Mouse (Mus musculus): ENCODE measurements at regions not wholly inside any gene's neighbourhood (a gene's known extent, or its start where the extent isn't known, plus 50 kb on each side); places are given as distances from the start of the nearest gene placed in this dataset.

DNA sequence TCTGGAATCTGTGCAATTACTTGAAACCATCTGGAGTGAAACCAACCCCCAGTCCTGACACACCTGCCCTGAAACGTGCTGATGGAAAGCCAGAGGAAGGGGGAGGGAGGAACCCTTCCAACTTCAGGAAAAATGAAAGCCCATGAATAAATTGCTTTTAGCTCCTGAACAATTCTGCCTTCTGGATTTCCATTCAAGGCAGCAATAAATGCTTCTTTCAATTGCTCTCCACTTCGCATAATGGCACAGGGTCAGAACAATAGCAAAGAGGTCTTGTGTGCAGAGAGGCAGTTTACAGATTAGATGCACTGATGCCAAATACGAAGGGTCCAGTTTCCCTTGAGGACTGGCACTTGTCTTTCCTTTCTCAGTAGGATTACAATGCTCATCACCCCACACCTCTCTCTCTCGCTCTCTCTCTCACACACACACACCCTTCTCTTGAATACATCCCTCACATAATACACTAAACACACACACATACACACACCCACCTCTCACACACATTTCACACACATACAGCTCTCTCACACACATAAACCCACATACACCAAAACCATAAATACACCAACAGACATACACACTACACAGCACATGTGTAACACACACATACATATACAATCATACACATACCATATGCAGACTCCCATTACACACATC is 389.3 kb upstream of the Got2 start:
- H3K9ac ChIP-seq (replicated peaks; ENCODE audit: low read length): no peak overlapping the region
- no peaks in the 10 kb centered on the region for H3K9me3 ChIP-seq (ENCODE audit: low read length)
- H3K4me2 ChIP-seq (replicated peaks; ENCODE audit: low read depth, low read length): no peak overlapping the region
- WGBS: 49% methylated on average over 4 of the region's 4 CpGs
- no peaks in the 10 kb centered on the region for H3K36me3 ChIP-seq (ENCODE audit: insufficient read depth, low read length)
- H3K4me1 ChIP-seq (ENCODE audit: insufficient read depth, low read length): no peaks in the 10 kb centered on the region
- no peak for ATAC-seq (ENCODE audit: low FRiP score, low TSS enrichment)
- no peak overlapping the region for H3K4me3 ChIP-seq (ENCODE audit: low read length)
- H3K27me3 ChIP-seq (ENCODE audit: insufficient read depth, low read length): no peaks in the 10 kb centered on the region
- no peak overlapping the region for H3K27ac ChIP-seq (ENCODE audit: low read length)

- Histone ChIP-seq H3K9ac (replicated peaks; ENCODE audit: low read length) (no peak overlapping the region), H3K9me3 (ENCODE audit: low read length) (no peaks in the 10 kb centered on the region), H3K4me3 (ENCODE audit: low read length) (no peak overlapping the region), H3K4me1 (ENCODE audit: insufficient read depth, low read length) (no peaks in the 10 kb centered on the region), H3K36me3 (ENCODE audit: insufficient read depth, low read length) (no peaks in the 10 kb centered on the region), H3K27ac (ENCODE audit: low read length) (no peak overlapping the region), H3K27me3 (ENCODE audit: insufficient read depth, low read length) (no peaks in the 10 kb centered on the region), H3K4me2 (replicated peaks; ENCODE audit: low read depth, low read length) (no peak overlapping the region)
- 72% methylated on average over 5 of the region's 5 CpGs for WGBS
- no peak for ATAC-seq (ENCODE audit: low FRiP score, low TSS enrichment)
These were observed 388.7 kb upstream of the Got2 start for GRCm38 (mm10) chr8:96277058-96277457.

DNA sequence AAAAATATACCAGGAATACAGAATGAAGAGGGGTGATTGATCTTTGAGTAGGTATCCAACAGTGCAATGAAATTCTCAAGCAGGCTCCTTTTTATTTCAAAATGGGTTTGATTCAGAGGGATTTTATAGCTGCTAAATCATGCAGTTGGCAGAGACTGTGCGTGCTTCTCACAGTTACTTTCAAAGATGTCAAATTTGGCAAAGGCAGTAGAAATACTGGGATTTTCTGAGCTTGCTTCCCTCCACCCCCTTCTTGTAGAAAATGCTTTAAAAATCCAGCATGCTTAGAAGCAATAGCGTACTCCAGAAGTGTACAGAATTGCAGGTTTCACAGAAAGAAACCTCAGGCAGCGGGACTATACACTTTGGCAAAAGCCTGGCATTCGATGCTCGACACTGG is 367.9 kb upstream of the Got2 start:
- Histone ChIP-seq H3K9me3 (ENCODE audit: low read length) (no peaks in the 10 kb centered on the region), H3K27ac (ENCODE audit: low read length) (no peak overlapping the region), H3K4me1 (ENCODE audit: insufficient read depth, low read length) (no peaks in the 10 kb centered on the region), H3K4me2 (replicated peaks; ENCODE audit: low read depth, low read length) (no peak overlapping the region), H3K9ac (replicated peaks; ENCODE audit: low read length) (no peak overlapping the region), H3K27me3 (ENCODE audit: insufficient read depth, low read length) (no peaks in the 10 kb centered on the region), H3K36me3 (ENCODE audit: insufficient read depth, low read length) (no peaks in the 10 kb centered on the region), H3K4me3 (ENCODE audit: low read length) (no peak overlapping the region)
- WGBS: 76% methylated on average over 5 of the region's 5 CpGs
- no peak for ATAC-seq (ENCODE audit: low FRiP score, low TSS enrichment)

- no peak overlapping the region for H3K9ac ChIP-seq (replicated peaks; ENCODE audit: low read length)
- H3K27me3 ChIP-seq (ENCODE audit: insufficient read depth, low read length): no peaks in the 10 kb centered on the region
- no peaks in the 10 kb centered on the region for H3K9me3 ChIP-seq (ENCODE audit: low read length)
- H3K27ac ChIP-seq (ENCODE audit: low read length): no peak overlapping the region
- H3K4me2 ChIP-seq (replicated peaks; ENCODE audit: low read depth, low read length): no peak overlapping the region
- H3K36me3 ChIP-seq (ENCODE audit: insufficient read depth, low read length): no peaks in the 10 kb centered on the region
- ATAC-seq (ENCODE audit: low FRiP score, low TSS enrichment): no peak
- H3K4me1 ChIP-seq (ENCODE audit: insufficient read depth, low read length): no peaks in the 10 kb centered on the region
- 55% methylated on average over 5 of the region's 5 CpGs for WGBS
- no peak overlapping the region for H3K4me3 ChIP-seq (ENCODE audit: low read length)
These were observed 367.5 kb upstream of the Got2 start for GRCm38 (mm10) chr8:96255811-96256210.

DNA sequence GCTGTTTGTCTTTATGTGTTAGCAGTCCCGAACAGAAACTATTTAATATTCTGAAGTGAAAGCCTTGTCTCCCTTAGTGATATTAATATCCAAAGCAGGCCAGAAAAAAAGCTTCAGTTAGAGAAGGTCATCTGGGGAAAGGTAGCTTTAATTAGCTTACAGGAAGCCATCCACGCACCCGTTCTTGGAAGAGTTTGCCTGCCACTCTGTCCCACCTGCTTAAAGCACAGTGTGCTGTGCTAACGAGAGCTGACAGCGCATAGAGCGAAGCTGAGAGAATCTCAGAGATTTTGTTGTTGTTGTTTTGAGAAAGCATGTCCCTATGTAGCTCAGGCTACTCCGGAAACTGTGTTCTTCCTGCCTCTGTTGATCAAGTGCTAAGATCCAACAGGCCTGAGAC is 357.7 kb upstream of the Got2 start:
- Histone ChIP-seq H3K36me3 (ENCODE audit: insufficient read depth, low read length) (no peaks in the 10 kb centered on the region), H3K27ac (ENCODE audit: low read length) (no peak overlapping the region), H3K9me3 (ENCODE audit: low read length) (no peaks in the 10 kb centered on the region; the same call in 1 of the 2 replicates), H3K4me3 (ENCODE audit: low read length) (no peak overlapping the region), H3K27me3 (ENCODE audit: insufficient read depth, low read length) (no peaks in the 10 kb centered on the region), H3K4me2 (replicated peaks; ENCODE audit: low read depth, low read length) (no peak overlapping the region), H3K9ac (replicated peaks; ENCODE audit: low read length) (no peak overlapping the region), H3K4me1 (ENCODE audit: insufficient read depth, low read length) (no peaks in the 10 kb centered on the region)
- WGBS: 78% methylated on average over 7 of the region's 7 CpGs
- ATAC-seq (ENCODE audit: low FRiP score, low TSS enrichment): no peak

- H3K27me3 ChIP-seq (ENCODE audit: insufficient read depth, low read length): no peaks in the 10 kb centered on the region
- H3K4me3 ChIP-seq (ENCODE audit: low read length): no peak overlapping the region
- no peaks in the 10 kb centered on the region for H3K4me1 ChIP-seq (ENCODE audit: insufficient read depth, low read length)
- no peaks in the 10 kb centered on the region; the same call in 1 of the 2 replicates for H3K9me3 ChIP-seq (ENCODE audit: low read length)
- no peak for ATAC-seq (ENCODE audit: low FRiP score, low TSS enrichment)
- H3K4me2 ChIP-seq (replicated peaks; ENCODE audit: low read depth, low read length): no peak overlapping the region
- WGBS: 33% methylated on average over 9 of the region's 9 CpGs
- H3K27ac ChIP-seq (ENCODE audit: low read length): no peak overlapping the region
- no peak overlapping the region for H3K9ac ChIP-seq (replicated peaks; ENCODE audit: low read length)
- no peaks in the 10 kb centered on the region for H3K36me3 ChIP-seq (ENCODE audit: insufficient read depth, low read length)
These were observed 356.3 kb upstream of the Got2 start for GRCm38 (mm10) chr8:96244549-96245152.

- no peaks in the 10 kb centered on the region for H3K4me1 ChIP-seq (ENCODE audit: insufficient read depth, low read length)
- H3K4me2 ChIP-seq (replicated peaks; ENCODE audit: low read depth, low read length): no peak overlapping the region
- ATAC-seq (ENCODE audit: low FRiP score, low TSS enrichment): no peak
- H3K27me3 ChIP-seq (ENCODE audit: insufficient read depth, low read length): no peaks in the 10 kb centered on the region
- no peak overlapping the region for H3K27ac ChIP-seq (ENCODE audit: low read length)
- no peak overlapping the region for H3K9ac ChIP-seq (replicated peaks; ENCODE audit: low read length)
- no peaks in the 10 kb centered on the region for H3K36me3 ChIP-seq (ENCODE audit: insufficient read depth, low read length)
- no peak overlapping the region for H3K4me3 ChIP-seq (ENCODE audit: low read length)
- no peaks in the 10 kb centered on the region for H3K9me3 ChIP-seq (ENCODE audit: low read length)
These were observed 350.1 kb upstream of the Got2 start for GRCm38 (mm10) chr8:96238406-96238805.

DNA sequence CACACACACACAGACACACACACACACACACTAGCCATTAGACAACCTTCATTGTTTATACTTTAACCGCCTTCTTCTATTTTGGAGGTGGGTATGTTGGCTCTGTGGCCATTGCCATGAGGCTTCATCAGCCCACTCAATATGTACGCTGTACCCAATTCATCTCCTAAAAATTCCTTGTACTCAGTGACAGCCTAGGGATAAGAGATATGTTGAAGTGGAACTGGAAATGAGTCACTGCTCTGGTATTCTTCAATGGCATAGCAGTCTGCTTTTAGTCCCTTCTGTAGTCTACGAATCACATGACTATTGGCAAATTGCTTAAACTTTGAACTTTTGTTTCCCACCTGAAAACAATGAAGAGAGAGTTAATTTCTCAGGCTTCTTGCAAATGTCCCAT is 349.6 kb upstream of the Got2 start:
- no peak overlapping the region for H3K4me3 ChIP-seq (ENCODE audit: low read length)
- 84% methylated on average over 3 of the region's 3 CpGs for WGBS

GRCm38 (mm10) chr8:96230412-96230811 is 342.1 kb upstream of the Got2 start:
- ATAC-seq (ENCODE audit: low FRiP score, low TSS enrichment): no peak

More for the DNA sequence above, 349.6 kb upstream of the Got2 start:
- Histone ChIP-seq H3K36me3 (ENCODE audit: insufficient read depth, low read length) (no peaks in the 10 kb centered on the region), H3K4me2 (replicated peaks; ENCODE audit: low read depth, low read length) (no peak overlapping the region), H3K9me3 (ENCODE audit: low read length) (no peaks in the 10 kb centered on the region), H3K27ac (ENCODE audit: low read length) (no peak overlapping the region), H3K9ac (replicated peaks; ENCODE audit: low read length) (no peak overlapping the region), H3K4me1 (ENCODE audit: insufficient read depth, low read length) (no peaks in the 10 kb centered on the region), H3K27me3 (ENCODE audit: insufficient read depth, low read length) (no peaks in the 10 kb centered on the region)
- ATAC-seq (ENCODE audit: low FRiP score, low TSS enrichment): no peak

More at GRCm38 (mm10) chr8:96230412-96230811, 342.1 kb upstream of the Got2 start:
- no peak overlapping the region for H3K9ac ChIP-seq (replicated peaks; ENCODE audit: low read length)
- no peak overlapping the region for H3K4me2 ChIP-seq (replicated peaks; ENCODE audit: low read depth, low read length)
- no peak overlapping the region for H3K4me3 ChIP-seq (ENCODE audit: low read length)
- no peaks in the 10 kb centered on the region for H3K36me3 ChIP-seq (ENCODE audit: insufficient read depth, low read length)
- no peak overlapping the region for H3K27ac ChIP-seq (ENCODE audit: low read length)
- H3K27me3 ChIP-seq (ENCODE audit: insufficient read depth, low read length): no peaks in the 10 kb centered on the region
- WGBS: 33% methylated on average over 4 of the region's 4 CpGs
- H3K4me1 ChIP-seq (ENCODE audit: insufficient read depth, low read length): no peaks in the 10 kb centered on the region
- H3K9me3 ChIP-seq (ENCODE audit: low read length): no peaks in the 10 kb centered on the region
